Mouse (Mus musculus) macrophage (primary cell): Measurements from ENCODE around the gene Olfr399. TPM values are rescaled to one million over a fixed set of nuclear protein-coding genes. Genes with fewer than 3 reads are reported as not detected.

Experiments
- H3K27ac ChIP-seq: fragments of 350-480 bp; formaldehyde crosslinking; 2 replicates; pipeline ENCODE4 v1.9.0; 2021
- H3K36me3 ChIP-seq: fragments of 350-480 bp; formaldehyde crosslinking; 2 replicates; pipeline ENCODE4 v1.9.0; 2021; ENCODE audit errors: inconsistent target
- H3K4me3 ChIP-seq: fragments of 350-480 bp; formaldehyde crosslinking; 2 replicates; pipeline ENCODE4 v1.9.0; 2021; ENCODE audit errors: inconsistent target
- H3K79me2 ChIP-seq: fragments of 350-480 bp; formaldehyde crosslinking; 2 replicates; pipeline ENCODE4 v1.9.0; 2021; ENCODE audit errors: inconsistent target
- WGBS: methylation state at CpG from one replicate; pipeline ENCODE4 v1.1.7; 2026; ENCODE audit warnings: inconsistent platforms; ENCODE audit not compliant: missing documents; 5-methylcytosine and 5-hydroxymethylcytosine counted together
- polyA plus RNA-seq: library from polyadenylated mRNA; stranded (reverse); fragments of 250-400 nt; gene quantifications from 3 replicates; pipeline ENCODE4 v1.2.4, GENCODE M21; 2018; ENCODE audit warnings: inconsistent platforms
- total RNA-seq, 78 experiments: library from RNA; depleted of rRNA; stranded (reverse); fragments of 250-400 nt; gene quantifications; 1 replicate in 9 of 78; 2 replicates in 24 of 78; 3 replicates in 43 of 78; 4 replicates in 2 of 78; pipeline ENCODE4 v1.2.4; 2018; ENCODE audit warnings: inconsistent platforms in 56 of 78

The Olfr399 gene
- total RNA-seq (2018; cell fraction: chromatin; rRNA removed) = not detected
- not detected for total RNA-seq (2018; cell fraction: cytosol; rRNA removed)
- total RNA-seq (2018; cell fraction: nucleus; rRNA removed) = not detected
- polyA plus RNA-seq = not detected in 3 replicates

DNA sequence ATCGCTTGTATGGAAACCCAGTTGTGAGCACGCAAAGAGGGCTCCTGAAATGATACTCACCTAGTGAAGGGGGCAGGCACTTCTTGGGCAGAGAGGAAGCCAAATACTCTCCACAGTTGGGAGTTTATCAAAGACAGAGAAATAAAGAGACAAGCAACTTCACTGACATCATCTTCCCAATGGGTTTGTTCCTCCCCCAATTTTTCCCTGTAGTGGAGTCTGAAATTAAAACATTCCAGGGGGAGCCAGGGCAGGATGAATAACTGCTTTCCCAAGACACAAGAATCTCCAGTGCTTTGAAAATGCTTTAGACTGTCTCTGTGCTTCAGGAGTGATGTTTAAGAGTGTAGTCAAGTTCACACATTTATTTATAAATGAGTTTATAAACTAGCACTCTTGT lies at the start of gene Olfr399, which contains the start of gene Olfr139:
Olfr399 (minus strand) TSS at position 165 of the 400 bp plus-strand sequence.
Olfr139 (minus strand) TSS at position 101 of the 400 bp plus-strand sequence.
- H3K36me3 ChIP-seq = no peaks in the 10 kb centered on the region
- WGBS = 92% methylated on average over 2 of the region's 2 CpGs
- no peak within 1 kb of the TSS for H3K4me3 ChIP-seq
- H3K79me2 ChIP-seq = no peaks in the 10 kb centered on the region
- no peak within 1 kb of the TSS for H3K27ac ChIP-seq

GRCm38 (mm10) chr11:74105066-74105465 lies 48.7 kb upstream of the Olfr399 start:
- H3K27ac ChIP-seq = no peak overlapping the region
- no peak overlapping the region for H3K4me3 ChIP-seq
- H3K36me3 ChIP-seq = no peaks in the 10 kb centered on the region
- no peaks in the 10 kb centered on the region for H3K79me2 ChIP-seq
- WGBS = 46% methylated on average over 5 of the region's 5 CpGs

- WGBS = 63% methylated on average over 2 of the region's 2 CpGs
- Histone ChIP-seq H3K79me2 (no peaks in the 10 kb centered on the region), H3K36me3 (no peaks in the 10 kb centered on the region), H3K27ac (no peak overlapping the region), H3K4me3 (no peak overlapping the region)
Observed at GRCm38 (mm10) chr11:74101507-74101906, 45.1 kb upstream of the Olfr399 start.

DNA sequence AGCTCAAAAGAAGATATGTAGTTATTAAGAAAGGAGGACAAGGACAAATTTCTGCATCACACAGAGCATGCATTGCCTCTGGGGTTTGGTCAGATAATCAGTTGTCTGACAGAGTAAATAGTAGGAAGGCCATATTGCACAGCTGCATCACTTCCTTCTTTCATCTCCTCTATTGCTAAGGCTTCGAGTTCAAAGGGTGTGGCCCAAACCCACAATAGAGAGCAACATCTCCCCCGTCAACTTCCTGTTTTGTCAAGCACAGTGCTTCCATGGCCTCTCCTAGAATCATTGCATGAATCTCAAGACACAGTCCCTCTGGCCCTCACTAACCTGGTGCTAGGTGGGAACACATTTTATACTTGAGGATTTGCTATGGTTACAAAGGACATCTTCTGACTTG lies 44.3 kb upstream of the Olfr399 start:
- WGBS = 8% methylated on average over 2 of the region's 2 CpGs
- Histone ChIP-seq H3K27ac (no peak overlapping the region), H3K36me3 (no peaks in the 10 kb centered on the region), H3K4me3 (no peak overlapping the region), H3K79me2 (no peaks in the 10 kb centered on the region)

DNA sequence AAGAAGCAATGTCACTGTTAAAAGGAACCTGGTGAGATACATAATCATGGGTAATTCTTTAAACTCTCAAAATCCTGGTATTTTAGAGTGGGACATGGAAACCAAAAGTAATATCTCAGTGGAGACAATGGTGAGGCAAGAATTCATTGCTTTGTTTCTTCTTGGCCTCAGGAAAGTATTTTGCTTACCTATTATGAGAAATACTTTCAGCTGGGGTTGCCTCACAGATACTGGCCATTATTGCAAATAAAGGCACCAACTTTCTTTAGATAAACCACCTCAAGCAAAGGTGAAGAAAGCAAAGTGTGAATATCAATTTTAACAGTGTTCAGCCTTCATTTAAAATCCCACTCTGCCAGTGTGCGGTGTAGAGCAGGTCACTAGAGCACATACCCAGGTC lies 13.2 kb upstream of the Olfr399 start, which contains the start of gene Zfp616:
Zfp616 (plus strand) TSS at position 301 of the 400 bp plus-strand sequence.
- Histone ChIP-seq H3K27ac (no peak within 1 kb of the TSS), H3K79me2 (no peaks in the 10 kb centered on the region), H3K36me3 (no peaks in the 10 kb centered on the region), H3K4me3 (no peak within 1 kb of the TSS)
- WGBS = 100% methylated on average over 1 of the region's 1 CpGs

- Histone ChIP-seq H3K27ac (no peak overlapping the region), H3K4me3 (no peak overlapping the region), H3K36me3 (no peaks in the 10 kb centered on the region), H3K79me2 (no peaks in the 10 kb centered on the region)
- WGBS = 67% methylated on average over 3 of the region's 3 CpGs
Observed at GRCm38 (mm10) chr11:74051347-74051746, 5.1 kb downstream of the Olfr399 start.

Other genes with a start within 250 kb of the Olfr399 start
- not detected in 3 replicates for gene Olfr392, start 239.6 kb downstream of the Olfr399 start, polyA plus RNA-seq
- gene Olfr393, start 205.2 kb downstream of the Olfr399 start, polyA plus RNA-seq = not detected in 3 replicates
- not detected in 3 replicates for gene Olfr394, start 165.8 kb downstream of the Olfr399 start, polyA plus RNA-seq
- not detected in 3 replicates for gene Olfr395, start 147.3 kb downstream of the Olfr399 start, polyA plus RNA-seq
- gene Olfr23, start 119.9 kb downstream of the Olfr399 start, polyA plus RNA-seq = not detected in 3 replicates
- not detected in 3 replicates for gene Olfr397, start 95.8 kb downstream of the Olfr399 start, polyA plus RNA-seq
- not detected in 3 replicates for gene Olfr398, start 66.2 kb downstream of the Olfr399 start, polyA plus RNA-seq
- gene Olfr139, start 64 bp downstream of the Olfr399 start, polyA plus RNA-seq = not detected in 3 replicates
- gene Zfp616, start 13.3 kb upstream of the Olfr399 start, polyA plus RNA-seq = not detected in 3 replicates
- not detected in 3 replicates for gene Olfr401, start 57.1 kb upstream of the Olfr399 start, polyA plus RNA-seq
- gene Olfr402, start 96.9 kb upstream of the Olfr399 start, polyA plus RNA-seq = not detected in 3 replicates
- gene Olfr403, start 129.6 kb upstream of the Olfr399 start, polyA plus RNA-seq = not detected in 3 replicates
- gene Olfr43, start 154.8 kb upstream of the Olfr399 start, polyA plus RNA-seq = not detected in 3 replicates
- not detected in 3 replicates for gene Olfr406, start 203.2 kb upstream of the Olfr399 start, polyA plus RNA-seq
- not detected in 3 replicates for gene Olfr59, start 227.1 kb upstream of the Olfr399 start, polyA plus RNA-seq